Mouse (Mus musculus) kidney, adult 11 months (tissue): Measurements from ENCODE around the gene Zfp994.
"Not testable (repeated sequence)": the region's sequence is repeated elsewhere in the genome, so short reads cannot be mapped to it uniquely, and the experiment has no call there.

Experiments
- DNase-seq: peaks from one replicate; pipeline ENCODE4 v3.0.0; 2022

The Zfp994 gene

DNA sequence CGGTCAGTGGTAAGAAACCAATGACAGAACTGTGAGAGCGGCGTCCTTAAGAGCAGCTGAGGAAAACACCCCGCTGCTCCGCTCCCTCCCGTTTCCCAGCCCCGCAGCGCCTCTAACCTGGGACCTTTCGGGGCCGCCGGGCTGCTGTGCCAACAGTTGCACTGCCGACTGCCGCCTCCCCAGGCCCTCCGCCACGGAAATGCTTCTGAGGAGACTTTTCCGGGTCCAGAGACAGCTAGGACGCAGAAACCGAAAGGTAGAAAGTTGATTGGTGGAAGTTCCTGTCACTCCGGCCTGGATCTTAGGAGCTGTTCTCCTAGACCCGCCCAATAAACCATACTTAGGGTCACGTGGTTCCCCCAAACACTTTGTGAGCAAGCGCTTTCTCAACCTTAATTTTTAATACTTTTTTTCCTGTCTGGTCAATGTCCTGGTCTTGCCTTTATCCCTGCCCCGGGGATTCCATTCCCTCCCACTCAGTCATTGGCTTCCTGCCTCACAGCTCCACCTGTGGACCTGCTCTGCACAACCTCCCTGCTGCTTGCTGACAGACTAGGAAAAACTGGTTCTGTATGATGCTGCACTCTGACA lies at the start of gene Zfp994:
Zfp994 (minus strand) TSS at position 195 of the 591 bp plus-strand sequence.
- peak; percentile 97 for DNase-seq

DNA sequence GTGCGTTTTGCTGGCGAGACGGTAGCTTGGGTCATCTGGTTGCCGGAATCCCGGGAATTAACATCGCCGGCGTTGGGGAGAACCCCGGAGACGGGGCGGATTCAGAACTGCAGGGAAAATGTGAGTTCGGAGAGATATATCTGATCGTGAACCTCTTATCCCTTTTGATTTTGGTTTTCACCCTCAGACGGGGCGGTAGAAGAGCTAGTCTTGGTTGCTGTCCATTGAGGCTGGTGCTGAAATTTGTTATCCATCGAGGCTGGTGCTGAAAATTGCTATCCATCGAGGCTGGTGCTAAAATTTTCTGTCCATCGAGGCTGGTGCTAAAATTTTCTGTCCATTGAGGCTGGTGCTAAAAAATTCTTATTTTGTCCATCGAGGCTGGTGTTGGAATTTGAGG lies 5.3 kb upstream of the Zfp994 start:
- DNase-seq: not testable (repeated sequence)

DNA sequence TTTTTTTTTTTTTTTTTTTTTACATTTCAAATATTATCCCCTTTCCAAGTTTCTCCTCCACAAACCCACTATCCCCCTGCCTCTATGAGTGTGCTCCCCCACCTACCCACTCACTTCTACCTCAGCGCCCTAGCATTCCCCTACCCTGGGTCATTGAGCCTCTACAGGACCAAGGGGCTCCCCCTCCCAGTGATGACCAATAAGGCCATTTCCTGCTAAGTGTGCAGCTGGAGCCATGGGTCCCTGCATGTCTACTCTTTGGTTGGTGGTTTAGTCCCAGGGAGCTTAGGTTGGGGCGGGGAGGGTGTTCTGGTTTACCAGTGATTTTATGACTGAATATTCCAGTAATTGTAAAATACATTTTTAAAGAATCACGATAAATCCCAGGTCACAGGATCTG lies 401 bp downstream of the Zfp994 start:
- not testable (repeated sequence) for DNase-seq

DNA sequence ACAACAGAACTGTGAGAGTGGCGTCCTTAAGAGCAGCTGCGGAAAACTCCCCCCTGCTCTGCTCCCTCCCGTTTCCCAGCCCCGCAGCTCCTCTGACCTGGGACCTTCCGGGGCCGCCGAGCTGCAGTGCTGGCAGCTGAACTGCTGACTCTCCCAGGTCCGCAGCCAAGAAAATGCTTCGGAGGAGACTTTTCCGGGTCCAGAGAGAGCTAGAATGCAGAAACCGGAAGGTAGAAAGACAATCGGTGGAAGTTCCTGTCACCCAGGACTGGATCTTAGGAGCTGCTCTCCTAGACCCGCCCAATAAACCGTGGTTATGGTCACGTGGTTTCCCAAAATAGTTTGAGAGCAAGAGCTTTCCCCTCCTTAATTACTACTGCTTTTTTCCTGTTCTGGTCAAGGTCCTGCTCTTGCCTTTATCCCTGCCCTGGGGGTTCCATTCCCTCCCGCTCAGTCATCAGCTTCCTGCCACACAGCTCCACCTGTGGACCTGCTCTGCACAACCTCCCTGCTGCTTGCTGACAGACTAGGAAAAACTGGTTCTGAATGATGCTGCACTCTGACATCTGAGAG lies 59.6 kb downstream of the Zfp994 start, which contains the start of gene Zfp947:
Zfp947 (minus strand) TSS at position 469 of the 573 bp plus-strand sequence.
- peak; percentile 77 for DNase-seq

DNA sequence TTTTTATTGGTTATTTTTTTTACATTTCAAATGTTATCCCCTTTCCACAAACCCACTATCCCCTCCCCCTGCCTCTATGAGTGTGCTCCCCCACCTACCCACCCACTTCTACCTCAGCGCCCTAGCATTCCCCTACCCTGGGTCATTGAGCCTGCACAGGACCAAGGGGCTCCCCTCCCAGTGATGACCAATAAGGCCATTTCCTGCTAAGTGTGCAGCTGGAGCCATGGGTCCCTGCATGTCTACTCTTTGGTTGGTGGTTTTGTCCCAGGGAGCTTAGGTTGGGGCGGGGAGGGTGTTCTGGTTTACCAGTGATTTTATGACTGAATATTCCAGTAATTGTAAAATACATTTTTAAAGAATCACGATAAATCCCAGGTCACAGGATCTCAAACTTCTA lies 60.1 kb downstream of the Zfp994 start:
- DNase-seq: not testable (repeated sequence)

DNA sequence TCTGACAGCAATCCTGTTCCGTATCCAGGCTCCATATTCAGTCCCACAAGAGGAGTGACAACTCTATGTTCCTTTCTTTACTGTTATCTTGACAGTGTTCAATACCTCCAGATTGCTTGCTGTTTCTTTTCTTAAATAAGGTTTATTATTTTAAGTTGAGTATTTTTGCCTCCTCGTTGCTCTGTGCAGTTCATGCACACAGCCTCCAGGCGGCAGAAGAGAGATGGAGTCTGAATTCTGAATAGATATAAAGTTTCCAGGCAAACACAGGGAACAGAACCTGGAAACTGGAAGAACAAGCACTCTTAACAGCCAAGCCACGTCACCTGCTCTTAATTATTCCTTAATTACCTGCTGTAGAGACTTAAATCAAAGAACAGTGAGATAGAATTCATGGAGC lies 71.5 kb downstream of the Zfp994 start:
- not testable (repeated sequence) for DNase-seq
